Mouse (Mus musculus): ENCODE results near the gene Phc2. TPM values are rescaled to one million over a fixed set of nuclear protein-coding genes. Genes with fewer than 3 reads are reported as not detected.

Phc2 gene
- total RNA-seq, 2 experiments from 2014 or later = 83.0 to 86.4 TPM

DNA sequence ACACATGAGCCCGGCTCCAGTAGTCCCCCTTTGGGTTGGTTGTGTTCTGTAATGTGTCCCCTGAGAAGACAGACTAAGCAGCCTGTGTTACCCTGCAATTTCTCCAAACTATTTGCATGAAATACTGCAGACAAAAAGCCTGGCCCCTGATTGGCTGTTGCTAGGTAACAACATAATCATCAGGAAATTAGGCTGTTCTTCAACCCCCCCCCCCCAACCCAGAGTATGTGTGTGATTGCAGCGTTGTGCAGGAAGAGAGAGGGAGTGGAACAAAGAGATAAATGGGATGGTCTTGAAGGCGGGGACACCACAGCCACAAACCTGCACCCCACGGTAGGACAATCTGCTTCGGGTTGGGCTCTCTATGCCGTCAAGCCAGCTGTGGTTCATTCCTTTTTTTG lies 34.0 kb downstream of the Phc2 start:
- peak in 1 of 2 experiments; percentile 69 for DNase-seq (ENCODE audit: low spot score in 2 of 2)

DNA sequence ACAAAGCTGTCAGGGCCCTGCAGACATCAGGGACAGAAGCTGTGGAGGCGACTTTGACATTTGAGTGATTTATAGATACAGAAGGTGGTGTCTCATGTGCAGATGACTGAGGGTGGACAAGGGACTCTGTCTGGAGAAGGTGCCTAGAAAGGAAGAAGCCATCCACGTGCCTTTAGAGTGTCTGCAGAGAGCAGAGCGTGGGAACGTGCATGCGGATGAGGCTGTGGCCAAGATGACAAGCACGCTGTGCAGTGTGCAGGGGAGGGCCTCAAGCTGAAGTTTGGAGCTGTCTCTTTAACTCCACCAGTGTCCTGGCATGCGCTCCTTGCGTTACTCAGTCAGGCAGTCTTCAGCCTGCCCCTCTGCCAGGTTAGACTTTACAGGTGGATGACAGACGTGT lies 34.5 kb downstream of the Phc2 start:
- peak; percentile 54 to 59 for DNase-seq (ENCODE audit: low spot score in 2 of 2)

DNA sequence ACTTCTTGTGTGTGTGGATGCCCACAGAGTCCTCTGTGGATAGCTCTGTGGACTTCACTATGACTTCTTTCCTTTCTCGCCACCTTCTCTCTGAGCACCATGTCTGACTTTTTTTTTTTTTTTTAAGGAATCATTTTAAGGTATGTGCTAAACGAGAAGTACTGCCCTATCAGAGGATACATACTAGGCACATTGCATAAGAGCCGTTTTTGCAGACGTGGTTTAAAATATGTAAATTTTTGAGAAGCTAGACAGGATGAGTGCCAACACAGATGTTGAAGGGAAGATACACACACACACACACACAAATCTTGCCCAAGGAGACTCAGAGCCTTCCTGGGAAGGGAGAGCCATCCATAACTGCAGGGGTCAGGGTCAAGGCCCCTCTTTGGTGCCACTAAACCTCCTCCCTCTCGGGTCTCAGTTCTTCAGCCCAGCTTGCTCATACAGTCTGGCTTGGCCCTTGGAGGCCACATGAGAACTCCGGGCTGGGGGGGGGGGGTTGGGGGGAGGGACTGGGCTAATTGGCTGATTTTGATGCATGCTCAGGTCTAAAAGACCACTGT lies 35.3 kb downstream of the Phc2 start:
- no peak for DNase-seq (ENCODE audit: low spot score in 2 of 2)

DNA sequence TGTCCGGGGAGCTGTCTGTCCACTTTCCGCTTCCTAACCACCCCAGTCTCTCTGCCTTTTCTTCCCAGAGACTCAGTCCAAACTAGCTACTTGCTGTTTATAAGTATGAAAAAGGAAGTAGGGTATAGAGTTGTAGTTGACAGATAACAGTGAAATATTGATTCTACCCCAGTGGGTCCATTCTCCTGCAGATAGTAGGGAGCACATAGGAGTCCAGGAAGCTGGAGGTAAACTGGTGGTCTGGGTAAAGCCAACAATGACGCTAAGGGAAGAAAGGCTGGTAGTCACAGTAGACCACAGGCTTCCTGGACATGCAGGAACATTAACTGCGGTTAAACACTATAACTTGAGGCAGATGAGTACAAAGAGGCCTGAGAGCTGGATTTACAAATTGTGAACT lies 36.7 kb downstream of the Phc2 start:
- DNase-seq (ENCODE audit: low spot score in 2 of 2) = no peak

DNA sequence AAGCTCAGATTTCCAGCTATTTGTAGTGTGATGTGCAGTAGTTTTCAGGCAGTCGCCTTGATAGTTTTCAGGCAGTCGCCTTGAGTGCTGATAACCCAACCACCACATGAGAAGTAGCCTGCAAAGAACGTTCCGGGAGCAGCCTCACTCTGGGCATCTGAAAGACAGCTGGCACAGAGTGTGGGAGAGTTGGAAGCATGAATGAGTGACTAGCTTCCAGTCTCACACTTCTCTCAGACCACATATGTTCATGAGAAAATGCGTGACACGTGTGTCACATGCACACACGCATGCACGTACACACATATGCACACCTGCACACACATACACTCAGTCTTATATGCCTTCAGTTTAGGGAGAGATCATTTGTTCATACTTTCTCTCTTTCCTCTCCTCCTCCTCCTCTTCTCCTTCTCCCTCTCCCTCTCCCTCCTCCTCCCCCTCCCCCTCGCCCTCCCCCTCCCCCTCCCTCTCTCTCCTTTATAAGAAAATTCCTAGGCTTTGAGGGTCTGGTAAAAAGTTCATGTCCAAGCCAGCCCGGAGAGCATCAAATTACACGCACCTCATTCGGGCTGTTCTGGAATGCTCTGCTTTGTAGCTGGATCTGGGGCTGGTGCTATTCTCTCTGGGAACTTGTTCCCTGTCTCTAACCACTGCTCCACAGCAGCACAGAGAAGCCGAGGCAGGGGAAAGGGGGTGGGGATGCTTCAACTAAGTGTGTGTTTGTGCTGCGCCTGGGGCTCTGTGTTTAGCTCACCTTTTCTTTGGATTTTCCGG lies 37.8 kb downstream of the Phc2 start:
- no peak for DNase-seq (ENCODE audit: low spot score in 2 of 2)

DNA sequence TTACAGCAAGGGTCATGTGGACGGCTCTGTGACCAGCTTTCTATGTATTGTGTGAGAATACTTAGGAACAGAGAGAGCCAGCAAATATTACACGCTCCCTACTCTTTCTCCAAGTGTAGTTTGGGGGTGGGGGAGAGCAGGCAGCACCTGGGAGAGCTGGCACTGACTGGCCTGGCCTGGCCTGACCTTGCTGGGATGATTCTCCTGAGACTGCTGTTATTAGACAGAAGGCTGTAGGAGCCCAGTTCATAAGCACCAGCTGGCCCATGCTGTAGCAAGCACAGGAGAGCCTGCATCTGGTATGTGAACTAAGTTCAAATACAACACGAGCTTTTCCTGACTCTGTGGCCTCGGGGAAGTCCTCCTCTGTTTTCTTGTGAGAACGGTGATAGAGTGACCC lies 38.7 kb downstream of the Phc2 start:
- no peak for DNase-seq (ENCODE audit: low spot score in 2 of 2)

DNA sequence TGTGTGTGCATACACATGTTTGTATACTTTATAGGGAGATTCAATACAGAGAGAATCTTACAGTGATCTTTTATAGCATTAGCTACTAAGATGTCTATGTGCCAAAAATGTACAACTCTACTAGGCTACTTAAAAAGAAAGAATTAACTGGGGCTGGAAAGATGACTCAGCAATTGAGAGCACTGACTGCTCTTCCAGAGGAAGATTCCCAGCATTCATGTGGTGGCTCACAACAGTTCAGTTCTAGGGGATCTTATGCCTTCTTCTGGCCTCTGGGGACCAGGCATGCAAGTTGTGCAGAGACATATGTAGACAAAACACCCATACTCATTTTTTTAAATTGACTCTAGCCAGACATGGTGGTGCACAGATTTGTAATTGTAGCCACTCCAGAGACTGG lies 39.8 kb downstream of the Phc2 start:
- DNase-seq (ENCODE audit: low spot score in 2 of 2) = no peak

DNA sequence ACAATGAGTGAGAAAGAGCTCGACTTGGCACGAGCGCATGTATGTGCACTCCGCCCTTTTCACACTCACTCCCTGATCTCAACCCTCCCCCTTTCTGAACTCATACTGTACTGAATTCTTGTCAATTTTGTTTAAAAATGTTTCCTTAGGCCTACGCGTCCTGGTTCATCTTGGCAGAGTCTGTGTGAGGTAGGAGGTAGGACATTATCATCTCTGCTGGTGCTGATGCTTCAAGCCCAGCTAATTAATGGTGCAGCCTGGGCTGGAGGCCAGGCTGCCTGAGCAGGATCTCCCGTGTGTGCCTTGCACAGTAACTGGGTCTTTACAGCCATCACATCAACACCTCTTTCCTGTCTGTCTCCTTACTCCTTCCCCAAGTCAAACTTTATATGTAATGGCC lies 40.6 kb downstream of the Phc2 start:
- DNase-seq (ENCODE audit: low spot score in 2 of 2) = no peak

DNA sequence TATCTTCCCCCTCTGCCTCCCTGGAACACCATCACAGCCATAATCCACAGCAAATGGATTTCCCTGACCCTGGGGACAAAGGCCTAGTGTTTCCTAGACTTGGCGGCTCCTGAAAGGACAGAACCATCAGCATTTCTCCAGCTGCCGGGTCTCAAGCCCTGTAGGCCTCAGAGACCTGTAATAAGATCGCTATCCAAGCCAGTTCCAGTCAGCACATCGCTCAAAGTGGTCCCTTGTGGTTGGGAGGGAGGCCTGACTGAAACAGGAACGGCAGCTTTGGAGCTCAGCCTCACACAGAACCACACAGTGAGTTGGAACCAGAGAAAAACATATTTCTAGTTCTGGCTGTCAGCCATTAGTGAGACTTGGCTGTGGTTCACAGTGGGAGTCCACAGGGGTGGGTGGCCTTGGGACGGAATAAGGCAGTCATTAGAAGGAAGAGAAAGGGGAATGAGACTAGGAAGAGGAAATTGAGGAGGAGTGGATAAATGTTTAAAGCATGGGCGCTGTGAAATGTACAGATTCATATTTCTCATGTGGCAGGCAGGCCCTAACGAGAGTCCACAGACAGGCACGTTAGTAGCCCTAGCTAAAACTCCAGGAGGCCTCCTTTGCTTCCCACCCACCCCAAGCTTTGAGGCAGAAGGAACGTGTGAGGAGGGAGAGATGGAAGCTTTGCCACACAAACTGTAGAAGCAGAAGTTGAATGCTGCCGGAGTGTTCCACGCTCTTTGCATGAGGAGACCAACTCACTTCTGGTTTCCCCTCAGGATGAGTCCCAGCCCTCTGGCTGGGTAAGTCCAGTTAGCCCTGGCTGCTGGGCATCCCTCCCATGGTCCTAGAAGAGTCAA lies 43.7 kb downstream of the Phc2 start:
- peak; percentile 68 to 84 for DNase-seq (ENCODE audit: low spot score in 2 of 2)

DNA sequence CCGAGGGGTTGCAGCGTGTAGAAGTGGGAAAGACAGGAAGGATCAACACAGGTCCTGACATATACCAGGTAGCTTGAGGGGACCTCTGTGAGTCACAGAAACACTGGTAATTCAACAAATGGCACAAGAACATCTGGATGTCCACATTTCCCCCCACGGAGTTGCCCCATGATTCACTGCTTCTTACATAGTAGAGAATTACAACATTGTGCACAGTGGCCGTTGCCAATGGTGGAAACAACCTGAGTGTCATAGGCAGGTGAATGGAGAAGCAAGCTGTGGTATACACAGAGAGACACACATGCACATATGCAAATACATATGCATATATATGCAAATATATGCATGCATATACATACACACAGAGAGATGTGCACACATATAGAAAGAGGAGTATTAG lies 45.4 kb downstream of the Phc2 start:
- no peak for DNase-seq (ENCODE audit: low spot score in 2 of 2)

DNA sequence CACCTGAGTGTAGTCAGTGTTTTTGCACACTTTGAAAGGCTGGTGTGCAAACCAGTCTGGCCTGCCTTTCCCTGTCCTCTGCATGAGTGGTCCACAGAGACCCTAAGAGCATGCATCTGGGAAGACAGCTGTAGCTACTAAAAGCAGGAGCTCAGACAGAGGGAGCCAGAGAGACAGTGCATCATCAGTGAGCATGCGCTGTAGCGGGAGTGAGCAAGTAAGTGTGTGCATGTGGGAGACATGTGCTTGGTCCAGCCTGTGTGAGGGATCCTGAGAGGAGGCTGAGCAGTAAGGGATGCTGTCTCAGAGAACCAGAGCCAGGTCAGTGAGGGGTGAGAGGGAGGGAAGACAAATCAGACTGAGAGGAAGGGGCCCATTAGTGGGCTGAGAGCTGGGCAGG lies 46.0 kb downstream of the Phc2 start:
- no peak for DNase-seq (ENCODE audit: low spot score in 2 of 2)

DNA sequence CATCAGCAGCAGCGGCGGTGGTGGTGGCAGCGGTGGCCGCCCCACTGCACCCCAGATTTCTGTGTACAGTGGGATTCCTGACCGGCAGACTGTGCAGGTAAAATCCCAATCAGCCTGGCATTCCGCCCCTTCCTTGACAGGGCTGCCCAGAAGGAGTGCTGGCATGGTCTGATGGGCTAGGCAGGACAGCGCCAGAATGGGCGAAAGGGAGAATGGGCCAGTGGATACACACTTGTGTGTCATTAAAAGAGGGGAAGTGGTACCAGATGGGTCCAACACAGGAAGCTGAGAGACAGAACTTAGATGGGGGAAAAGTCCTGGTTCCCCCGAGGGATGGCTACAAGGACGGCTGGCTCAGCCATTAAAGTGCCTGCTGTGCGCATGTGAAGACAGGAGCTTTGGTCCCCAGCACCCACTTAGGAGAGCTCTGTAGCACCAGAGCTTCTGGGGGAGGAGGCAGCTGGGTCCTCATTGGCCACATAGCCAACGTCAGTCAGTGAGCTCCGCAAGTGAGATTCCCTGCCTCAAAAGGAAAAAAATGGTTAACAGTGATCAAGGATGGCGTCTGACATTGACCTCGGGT lies 50.7 kb downstream of the Phc2 start:
- no peak for DNase-seq (ENCODE audit: low spot score in 2 of 2)

DNA sequence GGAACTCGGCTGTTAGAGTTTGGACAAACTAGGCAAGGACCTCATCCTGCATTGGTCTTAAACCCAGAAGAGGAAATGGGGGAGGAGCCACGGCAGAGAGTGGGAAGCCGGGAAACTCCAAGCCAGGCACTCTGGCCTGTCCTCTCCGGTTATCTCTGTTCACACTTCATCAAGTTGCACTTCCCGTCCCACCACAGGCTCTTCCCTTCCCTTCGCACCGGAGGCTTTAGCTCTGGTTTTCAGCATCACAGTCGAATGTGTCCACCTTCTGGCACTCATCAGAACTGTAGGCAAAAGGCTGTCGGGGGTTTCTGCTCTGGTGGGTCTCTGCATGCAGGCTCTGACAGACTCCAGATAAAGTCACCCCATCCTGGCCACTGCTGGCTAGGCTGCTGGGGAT lies 52.1 kb downstream of the Phc2 start:
- DNase-seq (ENCODE audit: low spot score in 2 of 2) = no peak

DNA sequence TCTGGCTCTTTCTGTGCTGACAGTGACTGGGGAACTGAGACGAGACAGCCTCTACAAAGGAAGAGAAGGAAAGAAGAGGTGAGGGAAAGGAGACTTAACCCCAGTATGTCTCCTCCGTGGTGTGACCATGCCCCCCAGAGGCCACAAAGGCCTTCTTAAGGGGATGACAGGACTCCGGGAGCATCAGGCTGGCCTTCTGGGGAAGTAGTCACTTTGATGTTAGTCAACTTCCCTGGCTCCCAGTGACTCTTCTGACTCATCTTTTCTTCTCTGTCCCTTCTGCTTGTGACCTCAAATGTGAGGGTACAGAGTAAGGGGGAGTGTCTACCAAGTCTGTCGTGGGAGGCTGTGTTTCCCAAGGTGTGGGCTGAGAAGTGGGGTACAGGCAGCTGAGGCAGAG lies 52.9 kb downstream of the Phc2 start:
- no peak for DNase-seq (ENCODE audit: low spot score in 2 of 2)

DNA sequence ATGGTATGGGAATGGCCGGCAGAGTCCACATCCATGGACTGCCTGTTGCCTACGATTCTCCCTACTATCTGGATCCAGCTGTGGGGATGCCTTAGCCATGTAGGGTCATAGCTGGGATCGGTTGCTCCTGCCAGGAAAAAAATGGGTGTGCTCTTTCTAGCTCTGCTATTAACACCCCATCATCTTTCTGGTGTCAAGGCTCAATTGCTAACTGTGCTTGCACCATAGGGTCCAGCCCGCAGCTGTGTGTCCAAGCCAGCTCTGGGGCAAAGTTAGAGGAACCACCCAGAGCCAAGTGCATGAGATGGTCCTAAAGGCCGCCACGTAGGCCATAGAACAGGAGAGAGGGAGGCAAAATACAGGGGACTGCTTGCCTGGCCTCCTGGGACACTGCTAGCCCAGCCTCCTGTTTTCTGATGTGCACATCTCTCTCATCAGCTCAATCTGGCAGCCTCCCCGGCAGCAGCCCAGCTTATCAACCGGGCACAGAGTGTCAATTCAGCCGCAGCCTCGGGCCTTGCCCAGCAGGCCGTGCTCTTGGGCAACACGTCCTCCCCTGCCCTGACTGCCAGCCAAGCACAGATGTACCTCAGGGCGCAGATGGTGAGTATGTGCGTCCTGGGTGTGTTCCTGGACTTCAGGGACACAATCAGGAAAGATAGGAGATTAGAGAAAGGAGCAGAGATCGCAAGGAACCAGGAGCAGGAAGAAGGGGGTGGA lies 54.7 kb downstream of the Phc2 start:
- no peak for DNase-seq (ENCODE audit: low spot score in 2 of 2)

DNA sequence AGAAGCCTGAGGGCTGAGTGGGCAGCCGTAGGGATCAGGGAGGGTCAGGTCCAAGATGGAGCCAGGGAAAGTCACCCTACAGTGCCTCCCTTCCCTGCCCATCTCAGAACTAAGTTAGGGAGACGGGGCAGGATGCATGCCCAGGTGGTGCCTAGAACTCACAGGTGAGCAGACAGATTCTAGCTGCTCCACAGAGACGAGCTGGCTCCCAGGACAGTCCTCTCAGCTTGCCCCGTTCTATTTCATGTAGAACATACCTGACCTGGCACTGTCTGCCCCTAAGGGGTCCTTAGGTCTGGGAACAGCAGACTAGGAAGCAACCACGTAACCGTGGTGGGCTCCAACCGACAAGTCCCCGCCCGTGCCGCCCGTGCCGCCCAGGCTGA lies 55.3 kb downstream of the Phc2 start:
- no peak for DNase-seq (ENCODE audit: low spot score in 2 of 2)

DNA sequence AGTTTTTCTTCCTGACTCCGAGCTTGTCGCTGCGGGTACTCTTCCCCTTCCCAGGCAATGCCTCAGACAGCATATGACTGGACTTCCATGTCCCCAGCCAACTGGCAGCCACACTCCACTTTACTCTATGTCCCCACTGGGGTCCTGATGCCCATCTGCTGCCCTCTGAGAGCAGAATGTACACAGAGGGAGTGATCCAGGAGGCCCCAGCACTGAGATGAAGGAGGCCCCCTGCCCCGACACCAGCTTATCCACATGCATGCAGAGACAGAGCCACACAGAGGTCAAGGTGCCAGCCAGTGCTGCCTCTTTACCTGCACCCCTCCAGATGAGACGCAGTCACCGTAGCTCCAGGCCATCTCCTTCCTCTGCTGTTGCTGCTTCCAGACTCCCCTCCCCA lies 55.8 kb downstream of the Phc2 start:
- no peak for DNase-seq (ENCODE audit: low spot score in 2 of 2)

DNA sequence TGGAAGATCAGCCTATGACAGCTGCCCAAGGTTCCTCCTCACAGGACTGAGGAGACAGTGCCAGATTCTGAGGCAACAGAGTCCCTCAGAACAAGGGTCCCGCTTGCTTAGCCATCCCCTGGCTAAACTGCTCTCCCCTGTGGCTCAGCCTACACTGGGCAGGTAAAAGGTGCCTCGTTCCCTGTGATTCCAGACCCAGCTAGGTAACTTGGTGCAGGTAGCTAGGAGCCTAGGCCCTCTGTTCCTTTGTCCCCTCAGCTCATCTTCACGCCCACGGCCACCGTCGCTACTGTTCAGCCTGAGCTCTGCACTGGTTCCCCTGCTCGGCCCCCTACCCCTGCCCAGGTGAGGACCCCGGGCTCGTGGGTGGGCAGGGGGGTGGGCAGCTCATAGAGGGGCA lies 56.3 kb downstream of the Phc2 start:
- DNase-seq (ENCODE audit: low spot score in 2 of 2) = no peak

DNA sequence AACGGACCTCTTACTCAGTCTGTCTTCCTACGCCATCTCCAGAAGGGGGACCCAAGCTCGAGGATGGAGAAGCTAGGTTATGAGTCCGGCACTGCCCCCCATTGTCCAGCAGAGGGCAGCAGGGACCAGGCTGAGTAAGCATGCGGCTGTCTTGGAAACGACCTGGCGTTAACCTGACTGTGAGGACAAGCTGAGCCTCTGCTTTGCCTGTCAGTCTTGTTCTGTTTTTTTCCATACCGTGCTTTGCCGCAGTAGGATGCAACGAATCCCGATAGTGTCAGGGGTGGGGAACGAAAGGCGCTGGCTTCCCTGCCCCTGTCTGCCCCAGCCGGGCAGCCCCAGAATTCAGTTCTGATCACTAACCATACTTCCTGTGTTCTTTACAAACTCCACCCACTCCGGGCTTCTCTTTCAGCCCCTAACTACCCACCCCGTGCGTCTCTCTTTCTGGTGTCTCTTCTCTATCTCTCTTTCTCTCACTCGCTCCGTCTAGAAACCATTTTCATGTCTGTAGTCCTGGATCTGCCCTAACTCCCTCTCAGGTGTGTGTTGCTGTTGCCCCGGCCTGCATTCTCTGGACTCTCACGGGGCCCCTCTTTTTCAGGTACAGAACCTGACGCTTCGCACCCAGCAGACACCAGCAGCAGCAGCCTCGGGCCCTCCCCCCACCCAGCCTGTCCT lies 57.1 kb downstream of the Phc2 start:
- DNase-seq (ENCODE audit: low spot score in 2 of 2) = peak; percentile 89 to 95

DNA sequence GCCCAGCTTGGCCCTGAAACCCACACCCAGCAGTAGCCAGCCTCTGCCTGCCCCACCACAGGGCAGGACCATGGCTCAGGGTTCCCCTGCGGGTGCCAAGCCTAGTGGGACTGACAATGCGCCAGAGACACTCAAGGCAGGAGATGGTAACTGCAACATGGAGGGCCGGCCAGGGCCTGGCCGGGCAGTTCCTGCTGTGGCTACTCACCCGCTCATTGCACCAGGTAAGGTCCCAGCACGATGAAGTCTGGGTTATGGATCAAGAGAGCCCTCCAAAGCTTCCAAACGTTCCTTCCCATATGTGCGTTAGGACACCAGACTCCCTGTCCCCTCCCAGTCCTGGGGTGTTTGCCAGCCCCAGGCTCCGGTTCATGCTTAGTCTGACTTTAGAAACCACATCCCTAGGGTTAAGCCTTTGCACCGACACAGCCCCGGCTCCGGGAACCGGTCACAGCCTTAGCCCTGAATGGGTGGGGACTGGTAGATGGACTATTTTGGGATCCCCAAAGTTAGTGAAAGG lies 57.7 kb downstream of the Phc2 start:
- no peak for DNase-seq (ENCODE audit: low spot score in 2 of 2)
